Mouse (Mus musculus): ENCODE measurements around the gene Slc29a4. TPM values are rescaled to one million over a fixed set of nuclear protein-coding genes. Genes with fewer than 3 reads are reported as not detected.

Slc29a4 gene
- 2.5 and 3.1 TPM in 2 replicates for polyA plus RNA-seq (2015; fragmentation: Nextera tagmentation; extraction: Ambion mirVana)

DNA sequence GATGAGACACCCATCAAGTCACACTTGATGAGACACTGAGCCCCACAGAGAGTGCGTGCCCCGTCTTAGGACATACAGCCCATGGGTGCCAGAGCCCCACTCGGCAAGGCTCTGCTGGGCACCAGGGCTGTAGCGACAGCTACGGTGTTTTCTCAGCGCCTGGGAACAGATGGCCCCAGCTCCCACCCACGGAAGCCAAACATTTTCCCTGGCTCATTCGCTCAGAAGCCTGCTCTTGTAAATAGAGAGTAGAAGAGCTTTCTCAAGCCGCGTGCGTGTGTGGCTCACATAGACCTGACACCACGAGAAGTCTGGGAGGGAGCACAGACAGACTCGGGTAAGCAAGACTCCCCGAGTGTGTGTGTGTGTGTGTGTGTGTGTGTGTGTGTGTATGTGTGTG is at the start of gene Slc29a4:
Gene Slc29a4, plus strand, starts transcription at position 265 of the 400 bp plus-strand sequence.
- H3K9me3 ChIP-seq (replicated peaks; ENCODE audit: low read length): no peaks in the 10 kb centered on the region
- DNase-seq (ENCODE audit: low spot score): no peak
- no peak within 1 kb of the TSS for H3K9ac ChIP-seq (ENCODE audit: low read depth, low read length)
- 32% methylated on average over 14 of the region's 14 CpGs for WGBS
- no peaks in the 10 kb centered on the region for H3K27me3 ChIP-seq (ENCODE audit: insufficient read depth, low read length)
- TF ChIP-seq CTCF (IDR thresholded peaks at IDR 0.05; ENCODE audit: low read depth): no peak
- no peak for ATAC-seq (replicated peaks; ENCODE audit: low FRiP score, low read depth)
- no peaks in the 10 kb centered on the region for H3K4me1 ChIP-seq (replicated peaks; ENCODE audit: insufficient read depth, low read length)
- no peaks in the 10 kb centered on the region for H3K36me3 ChIP-seq (ENCODE audit: insufficient read depth, low read length)
- no peak within 1 kb of the TSS for H3K4me2 ChIP-seq (ENCODE audit: low read length)
- no peak within 1 kb of the TSS for H3K4me3 ChIP-seq (replicated peaks; ENCODE audit: low read depth, low read length)
- H3K27ac ChIP-seq: no peak within 1 kb of the TSS

DNA sequence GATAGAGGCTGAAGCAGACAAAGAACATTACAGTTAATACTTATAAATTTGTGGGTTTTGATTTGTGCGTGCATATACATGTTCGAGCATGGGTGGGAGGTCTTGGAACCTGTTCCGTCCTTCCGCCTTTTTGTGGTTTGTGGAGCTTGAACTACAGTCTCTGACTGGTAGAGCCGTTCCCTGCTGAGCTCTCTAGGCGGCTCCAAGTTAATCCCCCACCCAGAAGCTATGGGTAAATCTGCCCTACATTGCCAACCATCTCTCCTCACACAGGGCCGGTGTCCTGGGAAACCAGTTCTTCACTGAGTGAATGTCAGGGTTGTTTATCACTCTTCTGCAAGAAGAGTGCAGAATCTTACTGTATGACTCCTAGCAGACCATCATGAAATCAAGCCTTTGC is 44.1 kb upstream of the Slc29a4 start:
- Histone ChIP-seq H3K36me3 (ENCODE audit: insufficient read depth, low read length) (peaks cover 19% of the 10 kb centered on the region; the same call in 1 of the 2 replicates), H3K4me1 (replicated peaks; ENCODE audit: insufficient read depth, low read length) (peaks cover 6% of the 10 kb centered on the region; the same call in 1 of the 2 replicates), H3K4me3 (replicated peaks; ENCODE audit: low read depth, low read length) (no peak overlapping the region), H3K27ac (no peak overlapping the region), H3K4me2 (ENCODE audit: low read length) (no peak overlapping the region), H3K9ac (ENCODE audit: low read depth, low read length) (no peak overlapping the region), H3K27me3 (ENCODE audit: insufficient read depth, low read length) (no peaks in the 10 kb centered on the region), H3K9me3 (replicated peaks; ENCODE audit: low read length) (no peaks in the 10 kb centered on the region)
- 89% methylated on average over 7 of the region's 7 CpGs for WGBS
- no peak for ATAC-seq (replicated peaks; ENCODE audit: low FRiP score, low read depth)
- no peak for DNase-seq (ENCODE audit: low spot score)
- no peak for TF ChIP-seq CTCF (IDR thresholded peaks at IDR 0.05; ENCODE audit: low read depth)

DNA sequence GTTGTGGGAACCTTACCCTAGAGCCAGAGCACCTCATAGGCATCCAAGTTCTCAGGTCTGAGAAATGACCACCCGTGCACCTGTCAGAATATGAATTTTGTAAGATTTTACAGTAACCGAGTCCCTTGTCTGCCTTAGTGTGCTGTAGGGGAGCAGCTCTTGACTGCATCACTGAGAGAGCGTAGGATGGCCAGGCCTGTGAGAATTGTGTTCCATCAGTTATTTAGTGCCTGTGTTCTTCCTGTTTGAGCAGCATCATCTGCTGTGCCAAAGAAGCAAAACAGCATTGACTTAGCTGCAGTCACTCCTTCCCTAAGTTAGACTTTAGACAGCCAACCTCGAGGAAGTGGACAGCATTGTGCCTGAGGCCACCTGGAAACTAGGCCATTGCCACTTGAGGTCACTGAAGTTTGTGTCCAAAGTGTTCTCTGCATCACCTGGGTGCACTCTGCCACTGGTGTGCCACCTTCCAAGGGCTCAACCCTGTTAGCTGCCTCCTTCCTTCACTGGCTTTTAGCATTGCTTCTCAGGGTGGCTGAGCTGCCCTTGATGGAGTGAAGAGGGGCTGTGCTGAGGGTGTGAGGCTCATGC is 42.8 kb upstream of the Slc29a4 start:
- Histone ChIP-seq H3K9me3 (replicated peaks; ENCODE audit: low read length) (no peaks in the 10 kb centered on the region), H3K4me1 (replicated peaks; ENCODE audit: insufficient read depth, low read length) (peaks cover 6% of the 10 kb centered on the region; the same call in 1 of the 2 replicates), H3K27ac (no peak overlapping the region), H3K4me3 (replicated peaks; ENCODE audit: low read depth, low read length) (no peak overlapping the region), H3K4me2 (ENCODE audit: low read length) (no peak overlapping the region), H3K27me3 (ENCODE audit: insufficient read depth, low read length) (no peaks in the 10 kb centered on the region), H3K9ac (ENCODE audit: low read depth, low read length) (no peak overlapping the region), H3K36me3 (ENCODE audit: insufficient read depth, low read length) (peaks cover 19% of the 10 kb centered on the region; the same call in 1 of the 2 replicates)
- no peak for TF ChIP-seq CTCF (IDR thresholded peaks at IDR 0.05; ENCODE audit: low read depth)
- WGBS: 78% methylated on average over 4 of the region's 4 CpGs
- no peak for ATAC-seq (replicated peaks; ENCODE audit: low FRiP score, low read depth)
- DNase-seq (ENCODE audit: low spot score): no peak

DNA sequence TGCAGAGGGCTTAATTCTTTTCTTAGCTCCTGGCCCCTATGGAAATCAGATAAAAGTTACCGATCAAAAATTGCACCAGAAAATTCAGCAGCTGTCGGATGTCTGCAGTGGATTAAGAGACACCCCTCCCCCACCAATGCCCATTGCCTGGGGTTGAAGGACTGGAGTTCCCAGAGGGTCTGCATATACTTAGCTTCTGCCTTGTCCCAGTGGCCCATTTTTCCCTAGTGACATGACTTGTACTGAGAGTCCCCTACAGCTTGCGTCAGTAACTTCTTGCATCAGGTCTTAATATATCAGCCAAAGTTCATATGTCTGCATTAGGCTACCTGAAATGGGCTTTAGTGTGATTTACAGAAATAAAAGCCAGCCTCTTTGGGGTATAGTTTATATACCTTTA is 41.9 kb upstream of the Slc29a4 start:
- no peak overlapping the region for H3K4me3 ChIP-seq (replicated peaks; ENCODE audit: low read depth, low read length)
- no peak overlapping the region for H3K4me2 ChIP-seq (ENCODE audit: low read length)
- no peak overlapping the region for H3K27ac ChIP-seq
- TF ChIP-seq CTCF (IDR thresholded peaks at IDR 0.05; ENCODE audit: low read depth): no peak
- peaks cover 6% of the 10 kb centered on the region; the same call in 1 of the 2 replicates for H3K4me1 ChIP-seq (replicated peaks; ENCODE audit: insufficient read depth, low read length)
- H3K9me3 ChIP-seq (replicated peaks; ENCODE audit: low read length): no peaks in the 10 kb centered on the region
- WGBS: 77% methylated on average over 3 of the region's 3 CpGs
- peaks cover 21% of the 10 kb centered on the region; the same call in 1 of the 2 replicates for H3K36me3 ChIP-seq (ENCODE audit: insufficient read depth, low read length)
- ATAC-seq (replicated peaks; ENCODE audit: low FRiP score, low read depth) (no peak), DNase-seq (ENCODE audit: low spot score) (no peak)
- no peak overlapping the region for H3K9ac ChIP-seq (ENCODE audit: low read depth, low read length)
- no peaks in the 10 kb centered on the region for H3K27me3 ChIP-seq (ENCODE audit: insufficient read depth, low read length)

DNA sequence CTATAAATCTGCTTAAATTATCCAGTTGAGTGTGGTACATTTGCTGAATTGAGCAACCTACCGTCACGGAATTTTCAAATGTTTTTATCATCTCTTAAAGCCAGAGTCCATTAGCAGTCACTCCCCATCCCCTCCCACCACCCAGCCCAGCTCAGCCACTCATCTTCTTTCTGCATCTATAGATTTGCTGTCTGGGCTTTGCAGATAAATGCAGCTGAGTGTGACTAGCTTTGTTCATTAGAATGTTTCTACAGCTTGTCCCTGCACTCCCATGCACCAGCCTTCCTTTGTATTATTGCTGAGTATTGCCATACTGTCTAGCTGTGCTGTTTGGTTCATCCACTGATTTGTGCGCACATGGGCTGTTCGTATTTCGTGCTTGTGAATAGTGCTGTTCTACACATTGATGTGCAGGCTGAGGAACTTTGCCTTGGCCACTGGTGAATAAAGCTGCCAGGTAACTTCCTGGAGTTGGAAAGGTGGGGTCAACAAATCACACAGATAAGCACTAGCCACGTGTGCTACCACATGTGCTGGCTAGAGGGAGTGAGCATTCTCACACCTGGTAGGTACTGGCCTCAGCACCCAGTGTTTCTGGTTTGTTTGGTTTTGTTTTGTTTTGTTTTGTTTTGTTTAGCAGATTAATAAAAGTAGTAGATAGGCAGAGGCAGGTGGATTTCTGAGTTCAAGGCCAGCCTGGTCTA is 41.4 kb upstream of the Slc29a4 start:
- WGBS: 68% methylated on average over 6 of the region's 6 CpGs
- no peak overlapping the region for H3K4me3 ChIP-seq (replicated peaks; ENCODE audit: low read depth, low read length)
- ATAC-seq (replicated peaks; ENCODE audit: low FRiP score, low read depth): no peak

DNA sequence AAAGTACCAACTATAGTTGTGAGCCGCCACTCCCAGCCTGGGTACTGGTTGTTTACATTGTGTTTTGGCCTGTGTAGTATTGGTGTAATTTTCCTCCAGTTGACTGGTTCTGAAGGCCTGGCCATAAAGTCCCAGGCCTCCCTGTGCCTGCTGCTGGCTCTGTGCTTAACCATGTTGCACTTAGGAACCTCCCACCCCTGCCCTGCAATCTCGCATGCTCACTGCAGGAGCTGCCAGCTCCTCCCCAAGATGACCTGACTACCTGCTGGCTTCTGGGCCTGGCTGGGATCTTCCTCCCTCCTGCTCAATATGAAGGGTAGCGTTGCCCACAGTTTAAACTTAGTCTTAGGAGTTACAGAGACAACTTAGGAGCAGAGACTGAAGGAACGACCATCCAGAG is 40.0 kb upstream of the Slc29a4 start:
- Histone ChIP-seq H3K4me1 (replicated peaks; ENCODE audit: insufficient read depth, low read length) (peaks cover 6% of the 10 kb centered on the region; the same call in 1 of the 2 replicates), H3K27ac (no peak overlapping the region), H3K4me2 (ENCODE audit: low read length) (no peak overlapping the region), H3K27me3 (ENCODE audit: insufficient read depth, low read length) (no peaks in the 10 kb centered on the region), H3K36me3 (ENCODE audit: insufficient read depth, low read length) (peaks cover 24% of the 10 kb centered on the region), H3K9ac (ENCODE audit: low read depth, low read length) (no peak overlapping the region), H3K4me3 (replicated peaks; ENCODE audit: low read depth, low read length) (no peak overlapping the region), H3K9me3 (replicated peaks; ENCODE audit: low read length) (no peaks in the 10 kb centered on the region)
- no peak for TF ChIP-seq CTCF (IDR thresholded peaks at IDR 0.05; ENCODE audit: low read depth)
- no peak; the same call in 1 of the 2 replicates for ATAC-seq (replicated peaks; ENCODE audit: low FRiP score, low read depth)
- DNase-seq (ENCODE audit: low spot score): no peak
- 60% methylated on average over 4 of the region's 4 CpGs for WGBS

More for the DNA sequence above, 41.4 kb upstream of the Slc29a4 start:
- Histone ChIP-seq H3K4me2 (ENCODE audit: low read length) (no peak overlapping the region), H3K9me3 (replicated peaks; ENCODE audit: low read length) (no peaks in the 10 kb centered on the region), H3K4me1 (replicated peaks; ENCODE audit: insufficient read depth, low read length) (peaks cover 6% of the 10 kb centered on the region; the same call in 1 of the 2 replicates), H3K9ac (ENCODE audit: low read depth, low read length) (no peak overlapping the region), H3K36me3 (ENCODE audit: insufficient read depth, low read length) (peaks cover 22% of the 10 kb centered on the region; the same call in 1 of the 2 replicates), H3K27me3 (ENCODE audit: insufficient read depth, low read length) (no peaks in the 10 kb centered on the region), H3K27ac (no peak overlapping the region)
- TF ChIP-seq CTCF (IDR thresholded peaks at IDR 0.05; ENCODE audit: low read depth): no peak
- no peak for DNase-seq (ENCODE audit: low spot score)
